Mouse (Mus musculus) C2C12 (cell line): Measurements from ENCODE around the gene Gm17545. TPM values are rescaled to one million over a fixed set of nuclear protein-coding genes. Genes with fewer than 3 reads are reported as not detected.

Experiments used
- H3K27me3 ChIP-seq: one replicate; pipeline ENCODE4 v1.6.1; 2011; ENCODE audit not compliant: control insufficient read depth, insufficient read depth, insufficient read length
- H3K36me3 ChIP-seq: one replicate; pipeline ENCODE4 v1.6.1; 2011; ENCODE audit not compliant: control insufficient read depth, insufficient read depth
- H3K4me3 ChIP-seq: one replicate; pipeline ENCODE4 v1.5.1; 2011; ENCODE audit warnings: mild to moderate bottlenecking, control low read depth; ENCODE audit not compliant: poor library complexity, insufficient read depth, severe bottlenecking
- H3K79me2 ChIP-seq: one replicate; pipeline ENCODE4 v1.6.1; 2011; ENCODE audit not compliant: control insufficient read depth, insufficient read depth
- H3K79me3 ChIP-seq: one replicate; pipeline ENCODE4 v1.6.1; 2011; ENCODE audit warnings: low read depth, control low read depth
- H3ac ChIP-seq: one replicate; pipeline ENCODE3; 2011; ENCODE audit warnings: low read depth; ENCODE audit not compliant: control insufficient read depth, insufficient read length
- CEBPB ChIP-seq: IDR thresholded peaks from one replicate; pipeline ENCODE4 v1.6.1; 2011; ENCODE audit warnings: low read depth, mild to moderate bottlenecking, control low read depth, moderate library complexity
- CTCF ChIP-seq: IDR thresholded peaks from one replicate; pipeline ENCODE4 v1.5.1; 2011; ENCODE audit not compliant: control insufficient read depth, insufficient read depth, insufficient read length
- FOSL1 ChIP-seq: IDR thresholded peaks from one replicate; pipeline ENCODE4 v1.8.0; 2011; ENCODE audit warnings: mild to moderate bottlenecking, low read length; ENCODE audit not compliant: poor library complexity, insufficient read depth, severe bottlenecking
- MAX ChIP-seq: IDR thresholded peaks from one replicate; pipeline ENCODE4 v1.6.1; 2011; ENCODE audit warnings: mild to moderate bottlenecking, control low read depth
- MYOD1 ChIP-seq: IDR thresholded peaks from one replicate; pipeline ENCODE4 v1.6.1; 2011; ENCODE audit warnings: low read depth; ENCODE audit not compliant: control insufficient read depth, insufficient read length
- MYOG ChIP-seq: IDR thresholded peaks from one replicate; pipeline ENCODE4 v1.6.1; 2011; ENCODE audit not compliant: control insufficient read depth, insufficient read length; ENCODE audit errors: extremely low read depth
- USF1 ChIP-seq: IDR thresholded peaks from one replicate; pipeline ENCODE4 v1.6.1; 2011; ENCODE audit warnings: low read depth, mild to moderate bottlenecking, control low read depth, moderate library complexity
- polyA plus RNA-seq: library from polyadenylated mRNA; unstranded; fragments of >200 nt; fragmentation: generic; extraction: Trizol; gene quantifications from one replicate; pipeline ENCODE4 v1.2.1, GENCODE M21; 2012; ENCODE audit warnings: missing spikeins

Gm17545 gene
- polyA plus RNA-seq, 1 experiment, result not detected

GRCm38 (mm10) chr9:22424719-22425118 is 29.4 kb upstream of the Gm17545 start:
- H3K79me2 ChIP-seq, result no peaks in the 10 kb centered on the region
- no peaks in the 10 kb centered on the region for H3K36me3 ChIP-seq
- TF ChIP-seq MAX (no peak), FOSL1 (no peak), CEBPB (no peak)
- no peak overlapping the region for H3ac ChIP-seq
- H3K27me3 ChIP-seq, result no peaks in the 10 kb centered on the region
- H3K79me3 ChIP-seq, result no peaks in the 10 kb centered on the region
- no peak overlapping the region for H3K4me3 ChIP-seq

- Histone ChIP-seq H3K27me3 (no peaks in the 10 kb centered on the region), H3K4me3 (no peak overlapping the region), H3ac (no peak overlapping the region), H3K36me3 (no peaks in the 10 kb centered on the region), H3K79me3 (no peaks in the 10 kb centered on the region), H3K79me2 (no peaks in the 10 kb centered on the region)
- TF ChIP-seq MYOD1 (no peak), CTCF (no peak), MAX (no peak), FOSL1 (no peak), USF1 (no peak), MYOG (no peak), CEBPB (no peak)
These were observed 25.9 kb upstream of the Gm17545 start for GRCm38 (mm10) chr9:22428028-22428665.

- H3K36me3 ChIP-seq, result no peaks in the 10 kb centered on the region
- H3K27me3 ChIP-seq, result no peaks in the 10 kb centered on the region
- TF ChIP-seq CEBPB, result no peak
- TF ChIP-seq USF1, result no peak
- no peak for TF ChIP-seq MYOD1
- TF ChIP-seq FOSL1, result no peak
- no peak for TF ChIP-seq MYOG
- no peak for TF ChIP-seq CTCF
- no peak for TF ChIP-seq MAX
- no peak overlapping the region for H3K4me3 ChIP-seq
- no peaks in the 10 kb centered on the region for H3K79me3 ChIP-seq
- H3K79me2 ChIP-seq, result no peaks in the 10 kb centered on the region
- H3ac ChIP-seq, result no peak overlapping the region
These were observed 25.3 kb upstream of the Gm17545 start for GRCm38 (mm10) chr9:22428666-22429410.

GRCm38 (mm10) chr9:22429533-22430241 is 24.4 kb upstream of the Gm17545 start:
- no peaks in the 10 kb centered on the region for H3K36me3 ChIP-seq
- no peaks in the 10 kb centered on the region for H3K27me3 ChIP-seq
- TF ChIP-seq MYOG (no peak), FOSL1 (no peak), CEBPB (no peak), USF1 (no peak)
- no peak overlapping the region for H3ac ChIP-seq
- no peak overlapping the region for H3K4me3 ChIP-seq
- no peaks in the 10 kb centered on the region for H3K79me2 ChIP-seq
- no peaks in the 10 kb centered on the region for H3K79me3 ChIP-seq

GRCm38 (mm10) chr9:22430315-22430840 is 23.7 kb upstream of the Gm17545 start:
- H3K79me3 ChIP-seq, result no peaks in the 10 kb centered on the region
- H3K27me3 ChIP-seq, result no peaks in the 10 kb centered on the region

More at GRCm38 (mm10) chr9:22430315-22430840, 23.7 kb upstream of the Gm17545 start:
- Histone ChIP-seq H3K36me3 (no peaks in the 10 kb centered on the region), H3K79me2 (no peaks in the 10 kb centered on the region), H3ac (no peak overlapping the region), H3K4me3 (no peak overlapping the region)
- no peak for TF ChIP-seq MYOG
- no peak for TF ChIP-seq CEBPB
- TF ChIP-seq MYOD1, result no peak
- TF ChIP-seq USF1, result no peak
- no peak for TF ChIP-seq CTCF
- TF ChIP-seq FOSL1, result no peak
- TF ChIP-seq MAX, result no peak
